Mouse (Mus musculus): Measurements from ENCODE around the gene Rtn1. TPM values are rescaled to one million over a fixed set of nuclear protein-coding genes. Genes with fewer than 3 reads are reported as not detected.

Gene Rtn1
- polyA plus RNA-seq, 1 experiment from 2014 or later, result 1.5 TPM

DNA sequence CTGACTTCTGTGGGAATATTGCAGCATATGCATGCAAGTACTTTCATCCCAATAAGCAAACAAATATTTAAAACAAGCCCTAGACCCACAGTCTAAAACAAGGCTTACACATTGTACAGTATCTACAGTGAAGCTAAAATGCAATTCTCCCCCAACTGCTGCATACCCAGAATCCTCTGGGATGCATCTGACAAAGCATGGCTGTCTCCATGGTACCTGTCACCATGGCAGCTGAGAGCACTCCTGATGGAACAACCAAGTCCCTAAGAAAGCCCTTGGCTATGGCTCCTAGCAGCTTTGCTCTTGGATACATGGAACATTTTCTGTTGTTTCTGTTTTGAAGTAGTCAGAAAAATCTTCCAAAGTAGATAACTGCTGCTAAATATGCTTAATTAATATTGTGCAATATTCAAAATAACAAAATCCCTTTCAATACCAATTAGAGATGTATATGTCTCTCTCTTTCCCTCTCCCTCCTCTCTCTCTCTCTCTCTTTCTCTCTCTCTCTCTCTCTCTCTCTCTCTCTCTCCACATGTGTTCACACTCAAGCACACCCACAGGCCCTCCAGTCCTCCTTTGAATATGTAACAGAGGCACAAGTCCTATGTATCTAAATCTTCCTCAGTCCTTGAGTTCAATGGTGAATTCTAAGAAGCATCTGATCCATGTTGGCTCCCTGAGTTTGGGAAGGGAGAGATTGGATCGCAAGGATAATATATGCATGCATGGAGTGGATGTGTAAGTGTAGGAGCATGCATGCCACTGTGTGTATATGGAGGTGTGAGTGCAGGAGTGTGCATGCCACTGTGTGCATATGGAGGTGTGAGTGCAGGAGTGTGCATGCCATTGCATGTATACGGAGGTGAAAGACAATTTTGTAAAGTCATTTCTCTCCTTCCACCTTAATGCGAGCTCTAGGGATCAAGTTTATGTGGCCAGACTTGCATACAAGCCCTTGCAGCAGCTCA is 143.3 kb downstream of the Rtn1 start:
- WGBS (ENCODE audit: insufficient replicate concordance), result 80% methylated on average over 3 of the region's 3 CpGs
- no peak for TF ChIP-seq EP300 (IDR thresholded peaks at IDR 0.05; ENCODE audit: low read depth)
- TF ChIP-seq CTCF (IDR thresholded peaks at IDR 0.05; ENCODE audit: low read depth), result no peak
- Histone ChIP-seq H3K4me3 (ENCODE audit: low read depth, low read length) (no peak overlapping the region), H3K9ac (replicated peaks) (no peak overlapping the region), H3K36me3 (replicated peaks; ENCODE audit: insufficient read depth, low read length) (no peaks in the 10 kb centered on the region), H3K27me3 (ENCODE audit: insufficient read depth, low read length) (no peaks in the 10 kb centered on the region), H3K4me2 (ENCODE audit: low read depth, low read length) (no peak overlapping the region), H3K4me1 (ENCODE audit: insufficient read depth) (no peaks in the 10 kb centered on the region), H3K27ac (ENCODE audit: low read depth) (no peak overlapping the region), H3K9me3 (ENCODE audit: low read length) (no peaks in the 10 kb centered on the region)
- no peak for ATAC-seq
- no peak for DNase-seq

DNA sequence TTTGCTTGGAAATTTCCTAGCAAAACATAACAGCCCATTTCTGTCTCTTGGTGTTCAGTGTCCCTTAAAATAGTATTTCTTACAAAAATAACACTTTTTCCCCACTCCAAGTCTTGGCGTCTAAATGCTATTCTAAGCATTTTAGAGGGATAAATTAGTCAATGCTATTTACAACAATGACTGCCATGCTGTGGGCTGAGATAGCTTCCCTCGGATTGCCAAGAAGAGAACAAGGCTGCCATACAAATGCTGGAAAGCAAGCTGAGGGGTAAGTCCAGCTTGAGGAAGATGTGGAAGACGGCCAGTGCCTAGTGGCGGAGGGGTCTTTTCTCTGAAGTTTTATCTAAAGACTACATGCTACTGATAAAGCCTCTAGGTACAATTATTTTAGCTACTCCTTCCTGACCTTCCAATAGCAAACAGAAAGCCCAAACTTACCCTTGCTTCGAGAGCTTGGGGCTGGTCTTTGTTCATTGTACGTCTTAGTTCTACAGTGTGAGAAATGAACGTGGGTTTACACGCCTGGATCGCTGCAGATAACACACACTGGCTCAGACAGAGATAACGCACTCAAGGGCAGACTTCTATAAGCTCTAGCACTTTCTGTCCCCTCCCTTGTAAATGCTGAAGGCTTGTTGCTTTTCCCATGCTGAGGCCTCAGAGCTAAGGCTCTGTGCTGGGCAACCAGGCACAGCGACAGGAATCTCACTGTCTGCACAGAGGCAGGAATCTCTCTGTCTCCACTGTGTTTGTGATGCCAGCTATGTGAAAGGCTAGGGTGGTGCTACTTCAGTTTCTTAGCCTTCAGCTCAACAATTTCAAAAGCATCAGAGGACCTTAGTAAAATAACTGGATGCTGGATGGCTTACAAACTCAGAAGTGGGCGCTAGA is 145.4 kb downstream of the Rtn1 start:
- ATAC-seq, result no peak
- Histone ChIP-seq H3K27me3 (ENCODE audit: insufficient read depth, low read length) (no peaks in the 10 kb centered on the region), H3K36me3 (replicated peaks; ENCODE audit: insufficient read depth, low read length) (no peaks in the 10 kb centered on the region), H3K27ac (ENCODE audit: low read depth) (no peak overlapping the region), H3K9me3 (ENCODE audit: low read length) (no peaks in the 10 kb centered on the region), H3K4me2 (ENCODE audit: low read depth, low read length) (no peak overlapping the region), H3K4me1 (ENCODE audit: insufficient read depth) (no peaks in the 10 kb centered on the region), H3K4me3 (ENCODE audit: low read depth, low read length) (no peak overlapping the region), H3K9ac (replicated peaks) (no peak overlapping the region)
- 57% methylated on average over 12 of the region's 12 CpGs for WGBS (ENCODE audit: insufficient replicate concordance)
- DNase-seq, result no peak
- TF ChIP-seq EP300 (IDR thresholded peaks at IDR 0.05; ENCODE audit: low read depth) (no peak), CTCF (IDR thresholded peaks at IDR 0.05; ENCODE audit: low read depth) (no peak)

DNA sequence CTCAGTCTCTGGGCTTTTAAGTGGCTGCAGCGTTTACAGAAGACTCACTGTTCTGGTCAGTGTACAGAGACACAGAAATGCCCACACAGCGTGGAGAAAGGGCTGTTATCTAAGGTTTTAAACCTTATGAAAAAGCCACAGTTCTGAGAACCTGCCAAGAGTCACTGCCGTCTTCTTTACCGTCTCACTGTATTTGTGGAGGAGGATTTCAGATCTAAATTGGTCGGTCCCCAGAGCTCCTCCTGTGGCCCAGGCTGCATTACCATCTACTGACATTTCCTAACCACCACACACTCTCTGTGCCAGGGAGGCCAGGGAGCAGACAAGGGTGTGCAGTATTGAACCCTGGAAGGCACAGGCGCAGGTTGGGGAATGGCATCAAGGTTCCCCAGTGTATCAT is 151.9 kb downstream of the Rtn1 start:
- 78% methylated on average over 6 of the region's 6 CpGs for WGBS (ENCODE audit: insufficient replicate concordance)
- ATAC-seq (no peak), DNase-seq (no peak)
- Histone ChIP-seq H3K9ac (replicated peaks) (no peak overlapping the region), H3K4me3 (ENCODE audit: low read depth, low read length) (no peak overlapping the region), H3K4me2 (ENCODE audit: low read depth, low read length) (no peak overlapping the region), H3K27me3 (ENCODE audit: insufficient read depth, low read length) (no peaks in the 10 kb centered on the region), H3K4me1 (ENCODE audit: insufficient read depth) (no peaks in the 10 kb centered on the region), H3K27ac (ENCODE audit: low read depth) (no peak overlapping the region), H3K36me3 (replicated peaks; ENCODE audit: insufficient read depth, low read length) (no peaks in the 10 kb centered on the region), H3K9me3 (ENCODE audit: low read length) (no peaks in the 10 kb centered on the region)
- TF ChIP-seq CTCF (IDR thresholded peaks at IDR 0.05; ENCODE audit: low read depth), result no peak
- no peak for TF ChIP-seq EP300 (IDR thresholded peaks at IDR 0.05; ENCODE audit: low read depth)

DNA sequence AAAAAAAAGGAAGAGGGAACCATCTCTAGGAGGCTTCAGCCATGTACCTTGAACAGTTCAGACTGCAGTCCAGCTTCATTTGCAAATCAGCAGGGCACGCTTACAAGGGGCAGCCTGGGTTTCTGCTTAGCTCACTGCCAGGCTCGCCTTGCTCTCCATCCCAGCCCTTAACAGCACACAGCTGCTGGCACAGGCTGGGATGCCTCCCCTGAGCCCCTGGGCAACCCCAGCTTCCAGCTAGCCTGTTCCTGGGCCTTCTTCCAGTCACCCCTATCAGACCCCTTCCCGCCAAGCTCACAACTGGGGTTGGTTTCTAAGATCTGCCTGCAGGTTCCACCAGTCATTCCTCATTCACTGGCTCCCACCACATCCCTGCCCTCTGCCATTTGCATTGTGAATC is 155.8 kb downstream of the Rtn1 start:
- ATAC-seq (no peak), DNase-seq (no peak)
- no peaks in the 10 kb centered on the region for H3K27me3 ChIP-seq (ENCODE audit: insufficient read depth, low read length)
- H3K4me3 ChIP-seq (ENCODE audit: low read depth, low read length), result no peak overlapping the region
- H3K9ac ChIP-seq (replicated peaks), result no peak overlapping the region
- H3K4me1 ChIP-seq (ENCODE audit: insufficient read depth), result no peaks in the 10 kb centered on the region
- no peak for TF ChIP-seq CTCF (IDR thresholded peaks at IDR 0.05; ENCODE audit: low read depth)
- no peak for TF ChIP-seq EP300 (IDR thresholded peaks at IDR 0.05; ENCODE audit: low read depth)
- 65% methylated on average over 3 of the region's 3 CpGs for WGBS (ENCODE audit: insufficient replicate concordance)
- no peaks in the 10 kb centered on the region for H3K9me3 ChIP-seq (ENCODE audit: low read length)
- no peaks in the 10 kb centered on the region for H3K36me3 ChIP-seq (replicated peaks; ENCODE audit: insufficient read depth, low read length)
- H3K4me2 ChIP-seq (ENCODE audit: low read depth, low read length), result no peak overlapping the region
- H3K27ac ChIP-seq (ENCODE audit: low read depth), result no peak overlapping the region

DNA sequence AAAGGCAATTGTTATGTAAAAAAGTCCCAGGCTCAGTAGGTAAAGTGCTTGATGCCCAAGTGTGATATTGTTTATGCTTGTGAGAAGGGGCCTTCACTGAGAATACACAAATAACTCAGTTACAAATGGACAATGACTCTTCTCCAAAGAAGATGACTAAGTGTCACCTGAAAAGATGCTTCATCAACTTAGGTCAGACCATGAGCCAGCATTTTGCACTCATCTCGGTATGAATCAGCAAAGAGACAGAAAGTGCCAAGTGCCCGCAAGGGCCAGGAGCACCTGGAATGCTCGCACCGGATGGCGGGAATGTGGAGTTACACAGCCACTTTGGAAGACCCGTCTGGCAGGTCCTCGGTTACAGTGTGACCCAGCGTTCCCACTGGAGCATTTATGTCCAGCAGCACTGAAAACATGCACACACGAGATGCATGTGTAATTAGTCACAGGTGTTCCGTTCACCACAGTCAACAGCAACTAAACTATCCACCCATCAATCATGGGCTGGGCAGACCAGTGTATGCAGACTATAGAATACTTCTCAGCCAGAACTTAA is 156.9 kb downstream of the Rtn1 start:
- H3K4me3 ChIP-seq (ENCODE audit: low read depth, low read length), result no peak overlapping the region
- DNase-seq, result no peak
- ATAC-seq, result no peak
- H3K36me3 ChIP-seq (replicated peaks; ENCODE audit: insufficient read depth, low read length), result no peaks in the 10 kb centered on the region
- H3K4me1 ChIP-seq (ENCODE audit: insufficient read depth), result no peaks in the 10 kb centered on the region
- no peak overlapping the region for H3K27ac ChIP-seq (ENCODE audit: low read depth)
- no peak overlapping the region for H3K4me2 ChIP-seq (ENCODE audit: low read depth, low read length)
- no peaks in the 10 kb centered on the region for H3K9me3 ChIP-seq (ENCODE audit: low read length)
- 80% methylated on average over 10 of the region's 10 CpGs for WGBS (ENCODE audit: insufficient replicate concordance)
- no peak overlapping the region for H3K9ac ChIP-seq (replicated peaks)
- H3K27me3 ChIP-seq (ENCODE audit: insufficient read depth, low read length), result no peaks in the 10 kb centered on the region
- TF ChIP-seq CTCF (IDR thresholded peaks at IDR 0.05; ENCODE audit: low read depth) (no peak), EP300 (IDR thresholded peaks at IDR 0.05; ENCODE audit: low read depth) (no peak)

DNA sequence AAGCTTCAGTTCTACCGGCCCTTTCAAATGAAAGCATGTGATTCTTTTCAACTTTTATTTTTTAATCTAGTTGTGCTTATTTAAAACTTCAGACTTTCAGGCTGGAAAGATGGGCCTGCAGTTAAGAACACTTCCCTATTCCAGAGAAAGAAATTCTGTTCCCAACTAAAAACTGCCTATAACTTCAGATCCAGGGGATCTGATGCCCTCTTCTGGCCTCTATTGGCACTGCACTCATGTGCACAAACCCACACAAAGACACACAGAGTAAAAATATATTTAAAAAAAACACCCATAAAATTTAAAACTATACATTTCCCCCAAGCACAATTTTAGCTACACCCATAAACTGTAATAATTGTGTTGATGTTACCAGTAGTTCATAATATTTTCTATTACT is 163.9 kb downstream of the Rtn1 start:
- peak; percentile 27 for TF ChIP-seq CTCF (IDR thresholded peaks at IDR 0.05; ENCODE audit: low read depth)
- no peak for TF ChIP-seq EP300 (IDR thresholded peaks at IDR 0.05; ENCODE audit: low read depth)
- WGBS (ENCODE audit: insufficient replicate concordance), result 93% methylated on average over 1 of the region's 1 CpGs
- ATAC-seq, result no peak

More for the DNA sequence above, 163.9 kb downstream of the Rtn1 start:
- DNase-seq, result no peak
- no peak overlapping the region for H3K27ac ChIP-seq (ENCODE audit: low read depth)
- H3K9me3 ChIP-seq (ENCODE audit: low read length), result 0 out of 2 replicates have a peak, but pooled peaks cover 2% of the 10 kb centered on the region
- H3K4me2 ChIP-seq (ENCODE audit: low read depth, low read length), result no peak overlapping the region
- H3K27me3 ChIP-seq (ENCODE audit: insufficient read depth, low read length), result no peaks in the 10 kb centered on the region
- no peak overlapping the region for H3K4me3 ChIP-seq (ENCODE audit: low read depth, low read length)
- H3K4me1 ChIP-seq (ENCODE audit: insufficient read depth), result no peaks in the 10 kb centered on the region
- no peak overlapping the region for H3K9ac ChIP-seq (replicated peaks)
- no peaks in the 10 kb centered on the region for H3K36me3 ChIP-seq (replicated peaks; ENCODE audit: insufficient read depth, low read length)
